Mouse (Mus musculus): Measurements from ENCODE around the gene Ccdc158. TPM values are rescaled to one million over a fixed set of nuclear protein-coding genes. Genes with fewer than 3 reads are reported as not detected.

Ccdc158 gene
- polyA plus RNA-seq, 1 experiment from 2014 or later, result not detected

DNA sequence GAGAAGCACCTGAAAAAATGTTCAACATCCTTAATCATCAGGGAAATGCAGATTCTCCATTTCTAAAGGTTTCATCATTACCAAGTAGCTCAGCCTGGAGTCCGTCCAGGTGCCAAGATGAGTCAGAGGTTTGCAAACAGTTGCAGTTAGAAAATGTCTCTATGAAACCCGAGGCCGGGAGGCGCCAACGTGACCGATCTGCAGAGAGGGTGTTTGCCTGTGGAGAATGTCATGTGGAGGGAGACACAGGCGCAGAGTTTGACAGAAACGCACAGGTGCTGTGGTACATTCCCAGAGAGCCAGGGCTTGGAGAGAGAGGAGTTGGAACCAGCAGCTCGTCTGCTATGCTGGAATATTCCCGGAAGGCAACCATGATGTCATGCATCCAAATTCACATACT is 76.0 kb downstream of the Ccdc158 start:
- H3K27ac ChIP-seq, result no peak overlapping the region
- no peaks in the 10 kb centered on the region for H3K79me2 ChIP-seq (ENCODE audit: inconsistent target)
- WGBS (ENCODE audit: missing documents), result 86% methylated on average over 10 of the region's 10 CpGs
- no peak overlapping the region for H3K4me3 ChIP-seq (ENCODE audit: inconsistent target)
- H3K36me3 ChIP-seq (ENCODE audit: inconsistent target), result no peaks in the 10 kb centered on the region

DNA sequence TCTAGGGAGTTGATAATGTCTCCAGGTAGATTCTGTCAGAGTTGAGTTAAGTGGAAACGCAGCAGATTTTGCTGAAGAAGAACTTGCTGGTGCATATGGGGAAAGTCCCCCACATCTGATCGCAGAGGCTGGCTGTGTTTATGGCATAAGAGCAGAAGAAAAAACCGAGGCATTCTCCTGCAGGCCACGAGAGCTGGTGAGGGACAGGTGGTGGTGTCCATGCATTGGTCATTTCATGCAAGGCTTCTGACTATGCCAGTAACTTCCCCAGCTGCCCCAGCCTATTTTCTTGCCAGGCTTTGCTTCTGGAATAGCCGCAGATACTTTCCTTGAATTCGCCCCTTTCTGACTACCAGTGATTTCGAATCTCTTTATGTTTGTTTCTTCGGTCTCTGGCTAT is 78.2 kb downstream of the Ccdc158 start:
- Histone ChIP-seq H3K79me2 (ENCODE audit: inconsistent target) (no peaks in the 10 kb centered on the region), H3K27ac (no peak overlapping the region), H3K4me3 (ENCODE audit: inconsistent target) (no peak overlapping the region), H3K36me3 (ENCODE audit: inconsistent target) (no peaks in the 10 kb centered on the region)
- 88% methylated on average over 8 of the region's 8 CpGs for WGBS (ENCODE audit: missing documents)

DNA sequence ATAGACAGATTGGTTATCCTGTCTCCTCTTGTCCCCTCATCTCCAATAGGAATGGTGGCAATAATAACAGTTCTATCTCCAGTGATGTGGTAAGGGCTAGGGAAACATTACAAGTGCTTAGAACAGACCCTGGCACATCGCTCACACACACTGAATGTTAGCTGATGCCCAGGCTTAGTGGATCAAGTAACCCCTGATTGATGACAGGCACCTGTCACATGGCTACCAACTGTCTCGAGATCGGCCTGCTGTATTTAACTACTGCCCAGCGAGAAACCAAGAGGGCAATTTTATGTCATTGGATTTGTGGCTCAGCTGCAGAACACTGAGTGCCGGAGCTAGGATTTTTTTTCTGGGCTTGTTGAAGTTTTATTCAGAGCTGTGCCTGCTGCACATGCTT is 80.0 kb downstream of the Ccdc158 start:
- Histone ChIP-seq H3K27ac (no peak overlapping the region), H3K4me3 (ENCODE audit: inconsistent target) (no peak overlapping the region), H3K79me2 (ENCODE audit: inconsistent target) (no peaks in the 10 kb centered on the region), H3K36me3 (ENCODE audit: inconsistent target) (no peaks in the 10 kb centered on the region)
- WGBS (ENCODE audit: missing documents), result 95% methylated on average over 5 of the region's 5 CpGs

DNA sequence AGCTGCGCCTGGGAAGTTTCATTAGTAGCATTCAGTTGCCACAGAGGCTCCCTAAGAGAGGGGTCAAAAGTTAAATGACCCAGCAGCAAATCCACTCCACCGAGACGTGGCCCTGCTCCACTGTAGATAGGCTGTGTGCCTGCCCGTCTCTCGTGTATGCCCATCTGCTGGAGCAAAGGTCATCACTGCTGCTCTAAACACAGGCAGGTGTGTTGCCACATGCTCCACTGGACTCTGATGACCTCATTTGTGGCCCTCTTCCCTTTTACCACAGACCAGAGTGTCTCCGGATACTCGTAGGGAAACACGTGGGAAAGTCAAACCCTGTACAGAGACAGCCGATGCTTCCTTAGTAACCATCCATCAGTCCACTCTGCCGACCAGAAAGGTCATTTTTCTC is 89.1 kb downstream of the Ccdc158 start:
- H3K27ac ChIP-seq, result no peak overlapping the region

DNA sequence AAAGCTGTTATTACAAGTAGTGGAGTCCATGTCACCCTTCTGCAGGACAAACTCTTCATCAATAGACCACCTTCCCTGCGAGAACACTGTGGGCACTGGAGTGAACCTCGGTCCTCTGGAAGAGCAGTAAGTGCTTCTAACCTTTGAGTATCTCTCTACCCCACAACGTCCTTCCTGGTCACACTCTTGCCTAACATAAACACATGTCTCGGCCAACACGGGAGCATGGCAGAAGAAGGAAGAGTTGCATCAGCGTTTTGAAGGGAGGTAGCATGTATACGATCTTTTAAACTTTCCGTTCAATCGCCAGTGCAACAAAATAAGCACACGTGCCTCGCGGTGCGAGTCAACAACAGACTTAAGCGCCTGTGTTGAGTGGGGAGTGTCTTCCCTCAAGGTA is 95.5 kb downstream of the Ccdc158 start:
- Histone ChIP-seq H3K79me2 (ENCODE audit: inconsistent target) (no peaks in the 10 kb centered on the region), H3K36me3 (ENCODE audit: inconsistent target) (no peaks in the 10 kb centered on the region), H3K27ac (no peak overlapping the region), H3K4me3 (ENCODE audit: inconsistent target) (no peak overlapping the region)
- 78% methylated on average over 11 of the region's 14 CpGs for WGBS (ENCODE audit: missing documents)

More for the DNA sequence above, 89.1 kb downstream of the Ccdc158 start:
- no peaks in the 10 kb centered on the region for H3K79me2 ChIP-seq (ENCODE audit: inconsistent target)
- 86% methylated on average over 10 of the region's 10 CpGs for WGBS (ENCODE audit: missing documents)
- H3K4me3 ChIP-seq (ENCODE audit: inconsistent target), result no peak overlapping the region
- H3K36me3 ChIP-seq (ENCODE audit: inconsistent target), result no peaks in the 10 kb centered on the region

DNA sequence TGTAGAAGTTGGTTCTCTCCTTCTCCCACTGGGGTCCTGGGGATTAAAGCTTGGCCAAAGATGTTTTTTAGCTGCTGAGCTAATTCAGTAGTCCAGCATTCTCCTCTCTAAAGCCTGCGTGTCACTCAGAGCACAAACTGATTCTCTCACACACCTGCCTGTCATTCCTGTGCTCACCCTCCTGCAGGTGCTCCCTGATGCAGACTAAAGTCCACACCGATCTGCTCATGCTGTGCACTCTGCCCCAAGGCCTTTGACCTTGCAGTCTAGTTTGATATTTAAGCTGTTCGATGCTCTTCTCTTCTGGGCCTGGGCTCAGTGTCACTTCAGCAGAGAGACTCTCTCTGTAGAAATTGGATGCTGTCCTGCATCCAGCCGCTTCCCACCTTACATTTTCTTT is 103.8 kb downstream of the Ccdc158 start:
- Histone ChIP-seq H3K4me3 (ENCODE audit: inconsistent target) (no peak overlapping the region), H3K27ac (no peak overlapping the region), H3K36me3 (ENCODE audit: inconsistent target) (no peaks in the 10 kb centered on the region), H3K79me2 (ENCODE audit: inconsistent target) (no peaks in the 10 kb centered on the region)
- WGBS (ENCODE audit: missing documents), result 96% methylated on average over 4 of the region's 4 CpGs

DNA sequence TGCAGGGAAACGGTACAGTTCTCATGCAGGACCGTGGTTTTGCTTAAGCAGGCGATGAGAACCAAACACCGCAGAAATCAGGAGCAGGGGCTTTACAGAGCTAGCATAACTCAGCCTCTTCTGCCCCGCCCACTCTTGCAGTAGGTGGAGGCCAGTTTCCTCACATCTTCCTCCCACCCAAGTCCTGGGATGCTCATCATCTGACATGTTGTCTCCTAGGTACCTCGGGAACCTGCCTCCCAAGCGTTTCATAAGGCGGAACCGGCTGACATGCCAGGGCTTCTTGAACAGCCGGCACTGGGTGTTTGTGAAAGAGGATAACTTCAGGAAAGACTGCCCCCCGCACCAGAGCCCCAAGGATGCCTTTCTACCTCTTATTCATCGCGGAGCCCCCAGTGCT is 113.1 kb downstream of the Ccdc158 start:
- Histone ChIP-seq H3K27ac (no peak overlapping the region), H3K4me3 (ENCODE audit: inconsistent target) (no peak overlapping the region), H3K36me3 (ENCODE audit: inconsistent target) (no peaks in the 10 kb centered on the region), H3K79me2 (ENCODE audit: inconsistent target) (no peaks in the 10 kb centered on the region)
- 93% methylated on average over 13 of the region's 13 CpGs for WGBS (ENCODE audit: missing documents)

DNA sequence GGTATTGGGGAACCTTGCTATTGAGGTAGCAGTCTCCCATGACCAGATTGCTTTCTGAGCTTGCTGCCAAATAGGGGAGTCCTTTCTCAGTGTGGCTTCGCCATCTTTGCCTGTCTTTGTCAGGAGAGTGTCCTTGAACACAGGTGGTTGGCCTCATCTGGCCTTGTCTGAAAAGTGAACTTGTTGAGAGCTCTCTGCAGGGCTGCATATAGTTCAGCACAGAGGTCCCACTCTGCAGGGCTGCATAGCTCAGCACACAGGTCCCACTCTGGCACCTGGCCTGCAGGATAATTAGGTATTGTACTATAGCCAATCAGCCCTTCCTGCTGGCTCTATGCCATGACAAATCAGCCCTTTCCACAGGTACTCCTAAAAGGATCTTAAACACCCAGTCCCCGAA is 114.9 kb downstream of the Ccdc158 start:
- H3K79me2 ChIP-seq (ENCODE audit: inconsistent target), result no peaks in the 10 kb centered on the region
- H3K36me3 ChIP-seq (ENCODE audit: inconsistent target), result no peaks in the 10 kb centered on the region
- H3K27ac ChIP-seq, result no peak overlapping the region
- H3K4me3 ChIP-seq (ENCODE audit: inconsistent target), result no peak overlapping the region
- 100% methylated on average over 2 of the region's 2 CpGs for WGBS (ENCODE audit: missing documents)

Other genes starting within 250 kb of the Ccdc158 start
- 13.2 to 22.7 TPM (median 15.8 TPM) in 3 replicates for gene Nup54, start 240.1 kb downstream of the Ccdc158 start, polyA plus RNA-seq (2018)
- 93.3 to 161 TPM (median 147 TPM) in 3 replicates for gene Scarb2, start 168.4 kb downstream of the Ccdc158 start, polyA plus RNA-seq (2018)
- gene Fam47e, start 120.2 kb downstream of the Ccdc158 start, polyA plus RNA-seq (2018), result not detected in 3 replicates
- 0.32 to 0.77 TPM (median 0.46 TPM) in 3 replicates for gene Stbd1, start 72.2 kb downstream of the Ccdc158 start, polyA plus RNA-seq (2018)
- gene Shroom3, start 8.2 kb upstream of the Ccdc158 start, polyA plus RNA-seq (2018), result not detected in 3 replicates